Mouse (Mus musculus) frontal cortex, postnatal 25 days (tissue): ENCODE measurements around the gene AU022252.
"Not testable (repeated sequence)": the region's sequence is repeated elsewhere in the genome, so short reads cannot be mapped to it uniquely, and the experiment has no call there.

Source experiments
- DNase-seq, 2 experiments: peaks; one replicate each; pipeline ENCODE4 v3.0.0; 2022; ENCODE audit warnings: low spot score in 2 of 2

Gene AU022252

GRCm38 (mm10) chr4:119232410-119233255 is at the start of gene AU022252, which contains the start of gene P3h1:
TSS of gene AU022252 (minus strand) at chr4:119232712.
TSS of gene P3h1 (plus strand) at chr4:119232915.
- peak; percentile 97 to 98 for DNase-seq

- DNase-seq: not testable (repeated sequence)
Observed at GRCm38 (mm10) chr4:119278784-119279183, 46.3 kb upstream of the AU022252 start.

- DNase-seq: no peak
Observed at GRCm38 (mm10) chr4:119275726-119276125, 43.2 kb upstream of the AU022252 start.

- DNase-seq: no peak
Observed at GRCm38 (mm10) chr4:119275226-119275625, 42.7 kb upstream of the AU022252 start.

- no peak for DNase-seq
Observed at GRCm38 (mm10) chr4:119274627-119275026, 42.1 kb upstream of the AU022252 start.

- DNase-seq: no peak
Observed at GRCm38 (mm10) chr4:119266606-119267005, 34.1 kb upstream of the AU022252 start.

GRCm38 (mm10) chr4:119263459-119263858 is 30.9 kb upstream of the AU022252 start:
- DNase-seq: no peak

GRCm38 (mm10) chr4:119262483-119262882 is 30.0 kb upstream of the AU022252 start:
- DNase-seq: no peak

GRCm38 (mm10) chr4:119261087-119261713 is 28.7 kb upstream of the AU022252 start:
- no peak for DNase-seq

- DNase-seq: no peak
Observed at GRCm38 (mm10) chr4:119259344-119260254, 27.1 kb upstream of the AU022252 start.

- no peak for DNase-seq
Observed at GRCm38 (mm10) chr4:119257083-119257482, 24.6 kb upstream of the AU022252 start.

GRCm38 (mm10) chr4:119255351-119255750 is 22.8 kb upstream of the AU022252 start, which contains the start of gene Cldn19:
TSS of gene Cldn19 (plus strand) at chr4:119255414.
- DNase-seq: no peak

GRCm38 (mm10) chr4:119254012-119254618 is 21.6 kb upstream of the AU022252 start:
- DNase-seq: no peak

- no peak for DNase-seq
Observed at GRCm38 (mm10) chr4:119252025-119252808, 19.7 kb upstream of the AU022252 start.

GRCm38 (mm10) chr4:119248407-119248965 is 16.0 kb upstream of the AU022252 start:
- DNase-seq: no peak

- DNase-seq: peak; percentile 55 to 62
Observed at GRCm38 (mm10) chr4:119247462-119248235, 15.1 kb upstream of the AU022252 start.

GRCm38 (mm10) chr4:119246688-119247225 is 14.2 kb upstream of the AU022252 start:
- no peak for DNase-seq

- DNase-seq: no peak
Observed at GRCm38 (mm10) chr4:119245961-119246360, 13.4 kb upstream of the AU022252 start.

- DNase-seq: peak in 1 of 2 experiments; percentile 51
Observed at GRCm38 (mm10) chr4:119245556-119245955, 13.0 kb upstream of the AU022252 start.
